Mouse (Mus musculus): ENCODE measurements at regions not wholly inside any gene's neighbourhood (a gene's known extent, or its start where the extent isn't known, plus 50 kb on each side); places are given as distances from the start of the nearest gene placed in this dataset.

- ATAC-seq (no peak), DNase-seq (ENCODE audit: low spot score) (no peak)
- Histone ChIP-seq H3K27ac (ENCODE audit: low read depth, low read length) (no peak overlapping the region), H3K9me3 (replicated peaks; ENCODE audit: control insufficient read depth, low read length) (no peaks in the 10 kb centered on the region), H3K27me3 (replicated peaks; ENCODE audit: control insufficient read depth, insufficient read depth, low read length) (no peaks in the 10 kb centered on the region), H3K4me3 (ENCODE audit: low read depth, low read length) (no peak overlapping the region), H3K9ac (ENCODE audit: low read length) (no peak overlapping the region), H3K4me2 (ENCODE audit: low read length) (no peak overlapping the region), H3K4me1 (ENCODE audit: control insufficient read depth, insufficient read depth, low read length) (no peaks in the 10 kb centered on the region), H3K36me3 (ENCODE audit: control insufficient read depth, insufficient read depth, low read length) (no peaks in the 10 kb centered on the region)
- 86% methylated on average over 4 of the region's 4 CpGs for WGBS
These were observed 51.2 kb upstream of the Fbxo11 start for GRCm38 (mm10) chr17:88116321-88116720.

GRCm38 (mm10) chr17:88118714-88119113 lies 53.6 kb upstream of the Fbxo11 start:
- DNase-seq (ENCODE audit: low spot score) (no peak), ATAC-seq (no peak)
- Histone ChIP-seq H3K4me2 (ENCODE audit: low read length) (no peak overlapping the region), H3K36me3 (ENCODE audit: control insufficient read depth, insufficient read depth, low read length) (no peaks in the 10 kb centered on the region), H3K27me3 (replicated peaks; ENCODE audit: control insufficient read depth, insufficient read depth, low read length) (no peaks in the 10 kb centered on the region), H3K9me3 (replicated peaks; ENCODE audit: control insufficient read depth, low read length) (no peaks in the 10 kb centered on the region), H3K27ac (ENCODE audit: low read depth, low read length) (no peak overlapping the region), H3K4me3 (ENCODE audit: low read depth, low read length) (no peak overlapping the region), H3K4me1 (ENCODE audit: control insufficient read depth, insufficient read depth, low read length) (no peaks in the 10 kb centered on the region), H3K9ac (ENCODE audit: low read length) (no peak overlapping the region)
- 91% methylated on average over 4 of the region's 4 CpGs for WGBS

- Histone ChIP-seq H3K4me1 (ENCODE audit: control insufficient read depth, insufficient read depth, low read length) (no peaks in the 10 kb centered on the region), H3K9me3 (replicated peaks; ENCODE audit: control insufficient read depth, low read length) (no peaks in the 10 kb centered on the region), H3K27ac (ENCODE audit: low read depth, low read length) (no peak overlapping the region), H3K4me2 (ENCODE audit: low read length) (no peak overlapping the region), H3K4me3 (ENCODE audit: low read depth, low read length) (no peak overlapping the region), H3K36me3 (ENCODE audit: control insufficient read depth, insufficient read depth, low read length) (no peaks in the 10 kb centered on the region), H3K9ac (ENCODE audit: low read length) (no peak overlapping the region), H3K27me3 (replicated peaks; ENCODE audit: control insufficient read depth, insufficient read depth, low read length) (no peaks in the 10 kb centered on the region)
- WGBS = 94% methylated on average over 3 of the region's 3 CpGs
- ATAC-seq (no peak), DNase-seq (ENCODE audit: low spot score) (no peak)
These were observed 58.6 kb upstream of the Fbxo11 start for GRCm38 (mm10) chr17:88123711-88124110.

- ATAC-seq (no peak), DNase-seq (ENCODE audit: low spot score) (no peak)
- Histone ChIP-seq H3K36me3 (ENCODE audit: control insufficient read depth, insufficient read depth, low read length) (no peaks in the 10 kb centered on the region), H3K4me1 (ENCODE audit: control insufficient read depth, insufficient read depth, low read length) (no peaks in the 10 kb centered on the region), H3K27me3 (replicated peaks; ENCODE audit: control insufficient read depth, insufficient read depth, low read length) (no peaks in the 10 kb centered on the region), H3K9me3 (replicated peaks; ENCODE audit: control insufficient read depth, low read length) (no peaks in the 10 kb centered on the region), H3K9ac (ENCODE audit: low read length) (no peak overlapping the region), H3K4me3 (ENCODE audit: low read depth, low read length) (no peak overlapping the region), H3K27ac (ENCODE audit: low read depth, low read length) (no peak overlapping the region), H3K4me2 (ENCODE audit: low read length) (no peak overlapping the region)
- 89% methylated on average over 2 of the region's 2 CpGs for WGBS
These were observed 62.0 kb upstream of the Fbxo11 start for GRCm38 (mm10) chr17:88127126-88127525.

GRCm38 (mm10) chr17:88131297-88131696 lies 66.2 kb upstream of the Fbxo11 start:
- Histone ChIP-seq H3K27ac (ENCODE audit: low read depth, low read length) (no peak overlapping the region), H3K4me1 (ENCODE audit: control insufficient read depth, insufficient read depth, low read length) (no peaks in the 10 kb centered on the region), H3K9me3 (replicated peaks; ENCODE audit: control insufficient read depth, low read length) (no peaks in the 10 kb centered on the region), H3K9ac (ENCODE audit: low read length) (no peak overlapping the region), H3K4me2 (ENCODE audit: low read length) (no peak overlapping the region), H3K27me3 (replicated peaks; ENCODE audit: control insufficient read depth, insufficient read depth, low read length) (no peaks in the 10 kb centered on the region), H3K36me3 (ENCODE audit: control insufficient read depth, insufficient read depth, low read length) (no peaks in the 10 kb centered on the region), H3K4me3 (ENCODE audit: low read depth, low read length) (no peak overlapping the region)
- 83% methylated on average over 4 of the region's 4 CpGs for WGBS
- ATAC-seq = no peak
- DNase-seq (ENCODE audit: low spot score) = no peak

- no peak overlapping the region for H3K27ac ChIP-seq (ENCODE audit: low read depth, low read length)
- no peaks in the 10 kb centered on the region for H3K27me3 ChIP-seq (replicated peaks; ENCODE audit: control insufficient read depth, insufficient read depth, low read length)
- 86% methylated on average over 5 of the region's 5 CpGs for WGBS
- no peak overlapping the region for H3K9ac ChIP-seq (ENCODE audit: low read length)
- no peaks in the 10 kb centered on the region for H3K9me3 ChIP-seq (replicated peaks; ENCODE audit: control insufficient read depth, low read length)
- ATAC-seq (no peak), DNase-seq (ENCODE audit: low spot score) (no peak)
- no peak overlapping the region for H3K4me3 ChIP-seq (ENCODE audit: low read depth, low read length)
- H3K36me3 ChIP-seq (ENCODE audit: control insufficient read depth, insufficient read depth, low read length) = no peaks in the 10 kb centered on the region
- no peak overlapping the region for H3K4me2 ChIP-seq (ENCODE audit: low read length)
- H3K4me1 ChIP-seq (ENCODE audit: control insufficient read depth, insufficient read depth, low read length) = no peaks in the 10 kb centered on the region
These were observed 66.9 kb upstream of the Fbxo11 start for GRCm38 (mm10) chr17:88131980-88132379.

- Histone ChIP-seq H3K27me3 (replicated peaks; ENCODE audit: control insufficient read depth, insufficient read depth, low read length) (no peaks in the 10 kb centered on the region), H3K36me3 (ENCODE audit: control insufficient read depth, insufficient read depth, low read length) (no peaks in the 10 kb centered on the region), H3K9ac (ENCODE audit: low read length) (no peak overlapping the region), H3K9me3 (replicated peaks; ENCODE audit: control insufficient read depth, low read length) (no peaks in the 10 kb centered on the region), H3K27ac (ENCODE audit: low read depth, low read length) (no peak overlapping the region), H3K4me3 (ENCODE audit: low read depth, low read length) (no peak overlapping the region), H3K4me2 (ENCODE audit: low read length) (no peak overlapping the region), H3K4me1 (ENCODE audit: control insufficient read depth, insufficient read depth, low read length) (no peaks in the 10 kb centered on the region)
- 81% methylated on average over 23 of the region's 23 CpGs for WGBS
- DNase-seq (ENCODE audit: low spot score) (no peak), ATAC-seq (no peak)
These were observed 67.7 kb upstream of the Fbxo11 start for GRCm38 (mm10) chr17:88132601-88133346.

- no peak for ATAC-seq
- Histone ChIP-seq H3K36me3 (ENCODE audit: control insufficient read depth, insufficient read depth, low read length) (no peaks in the 10 kb centered on the region), H3K27ac (ENCODE audit: low read depth, low read length) (no peak overlapping the region), H3K4me3 (ENCODE audit: low read depth, low read length) (no peak overlapping the region), H3K4me2 (ENCODE audit: low read length) (no peak overlapping the region), H3K27me3 (replicated peaks; ENCODE audit: control insufficient read depth, insufficient read depth, low read length) (no peaks in the 10 kb centered on the region), H3K9ac (ENCODE audit: low read length) (no peak overlapping the region), H3K4me1 (ENCODE audit: control insufficient read depth, insufficient read depth, low read length) (no peaks in the 10 kb centered on the region), H3K9me3 (replicated peaks; ENCODE audit: control insufficient read depth, low read length) (no peaks in the 10 kb centered on the region)
- 98% methylated on average over 2 of the region's 2 CpGs for WGBS
- DNase-seq (ENCODE audit: low spot score) = no peak
These were observed 69.5 kb upstream of the Fbxo11 start for GRCm38 (mm10) chr17:88134546-88134945.

GRCm38 (mm10) chr17:88141538-88141937 lies 76.4 kb upstream of the Fbxo11 start:
- ATAC-seq = no peak
- WGBS = 47% methylated on average over 12 of the region's 12 CpGs
- no peaks in the 10 kb centered on the region for H3K4me1 ChIP-seq (ENCODE audit: control insufficient read depth, insufficient read depth, low read length)

More at GRCm38 (mm10) chr17:88141538-88141937, 76.4 kb upstream of the Fbxo11 start:
- Histone ChIP-seq H3K36me3 (ENCODE audit: control insufficient read depth, insufficient read depth, low read length) (no peaks in the 10 kb centered on the region), H3K4me2 (ENCODE audit: low read length) (no peak overlapping the region), H3K4me3 (ENCODE audit: low read depth, low read length) (no peak overlapping the region), H3K9ac (ENCODE audit: low read length) (no peak overlapping the region), H3K27me3 (replicated peaks; ENCODE audit: control insufficient read depth, insufficient read depth, low read length) (no peaks in the 10 kb centered on the region), H3K27ac (ENCODE audit: low read depth, low read length) (no peak overlapping the region), H3K9me3 (replicated peaks; ENCODE audit: control insufficient read depth, low read length) (no peaks in the 10 kb centered on the region)
- no peak for DNase-seq (ENCODE audit: low spot score)
